In the genomic region with DNA sequence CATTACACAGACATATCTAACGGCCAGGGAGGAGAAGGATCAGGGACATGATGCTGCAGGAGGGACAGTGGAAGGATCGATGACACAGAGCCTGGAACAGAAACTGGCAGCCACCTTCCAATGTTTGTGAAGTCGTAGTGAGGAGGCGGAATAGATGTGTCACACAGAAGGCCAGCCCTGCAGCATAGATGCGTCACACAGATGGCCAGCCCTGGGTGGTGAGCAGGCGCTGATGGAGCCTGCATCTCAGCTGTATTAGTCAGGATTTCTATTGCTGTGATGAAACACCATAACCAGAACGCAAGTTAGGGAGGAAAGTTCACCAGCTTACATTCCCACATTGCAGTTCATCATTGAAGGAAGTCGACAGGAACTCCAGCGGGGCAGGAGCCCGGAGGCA, we compare ENCODE assay signal across 21 mouse cellular contexts. TPM values are rescaled to one million over a fixed set of nuclear protein-coding genes. Genes with fewer than 3 reads are reported as not detected.
DNase-seq lines count a peak whose midpoint lies in the region; TF ChIP-seq lines count a peak whose summit lies in the region.
"Had no signal": no experiment of that assay in that cellular context is flagged by ENCODE, and none has a peak within 500 bp of the region (broad histone marks: within the 10 kb centered on the region; RNA-seq: fewer than 3 reads in every experiment).

No protein-coding gene starts in this region.

- no peak overlapping the region for H3K4me3 ChIP-seq in thymus, adult 2 months (ENCODE audit: control insufficient read depth, insufficient read depth, low read length)
- H3K4me3 ChIP-seq: embryonic facial prominence, embryonic 13.5 days; left cerebral cortex, adult 2 months; limb, embryonic 12.5 days; liver, embryonic 15.5 days; midbrain, embryonic 13.5 days had no signal

- peaks cover 20% of the 10 kb centered on the region for H3K4me1 ChIP-seq in thymus, adult 2 months (replicated peaks; ENCODE audit: control insufficient read depth, insufficient read depth, low read length)
- H3K4me1 ChIP-seq: embryonic facial prominence, embryonic 13.5 days; liver, embryonic 15.5 days; midbrain, embryonic 13.5 days had no signal

- no peaks in the 10 kb centered on the region for H3K27me3 ChIP-seq in thymus, adult 2 months (ENCODE audit: control insufficient read depth, insufficient read depth, low read length)
- H3K27me3 ChIP-seq: embryonic facial prominence, embryonic 13.5 days; limb, embryonic 12.5 days; liver, embryonic 15.5 days; midbrain, embryonic 13.5 days had no signal

- intact Hi-C loops in heart, postnatal 25 days (cut with DNase I): loop anchor here (1.0 to 5.0 kb wide), 2 partner anchors 42 to 104 kb away; no protein-coding TSS in a partner anchor
- intact Hi-C loops in gastrocnemius, postnatal 14 days (cut with DNase I; ENCODE audit: low total_unique reads): no loop called here

- no peak for TF ChIP-seq POLR2A in thymus, adult 2 months (IDR thresholded peaks at IDR 0.05; ENCODE audit: control insufficient read depth, extremely low read depth, insufficient read depth, low read length, poor library complexity)

- WGBS in thymus, adult 2 months: 94% methylated on average over 10 of the region's 10 CpGs

- peak; percentile 85 for DNase-seq in heart, adult 11 months
- no peak for DNase-seq in heart, postnatal 25 days (ENCODE audit: low spot score)
- DNase-seq in 3134 (ENCODE audit: extremely low read depth, insufficient read length, low spot score): peak; percentile 69
- DNase-seq in Muller cell, postnatal 12 days (ENCODE audit: inconsistent ontology term): peak; percentile 35
- DNase-seq in fibroblast of lung, adult 2 months (ENCODE audit: low read depth): peak; percentile 89
- DNase-seq in gastrocnemius, postnatal 14 days: no peak
- DNase-seq in cerebellum, postnatal 25 days: no peak
- no peak for DNase-seq in thymus, adult 2 months
- DNase-seq: cerebellum, adult 11-12 months; heart, adult 18-20 months; lung, postnatal 4 days; right cerebral cortex, postnatal 4 days; thymus, adult 18-20 months had no signal

- no peak for TF ChIP-seq CTCF in thymus, adult 2 months (IDR thresholded peaks at IDR 0.05; ENCODE audit: borderline replicate concordance, control insufficient read depth, extremely low read depth, insufficient read depth, low read length, poor library complexity)

- H3K27ac ChIP-seq in thymus, adult 2 months (ENCODE audit: control insufficient read depth, insufficient read depth, low read length): no peak overlapping the region
- H3K27ac ChIP-seq: embryonic facial prominence, embryonic 13.5 days; hindbrain, embryonic 14.5 days; left cerebral cortex, adult 2 months; limb, embryonic 12.5 days; liver, embryonic 15.5 days; midbrain, embryonic 13.5 days had no signal

- H3K36me3 ChIP-seq in thymus, adult 2 months (ENCODE audit: control insufficient read depth, insufficient read depth, low read length): no peaks in the 10 kb centered on the region
- H3K36me3 ChIP-seq: embryonic facial prominence, embryonic 13.5 days; limb, embryonic 12.5 days; liver, embryonic 15.5 days; midbrain, embryonic 13.5 days had no signal

RNA-seq across cellular contexts. Expression of a gene that starts 24.2 kb away (rescaled TPM):
- 10 to 100 TPM; 26.5 to 27.8 TPM for total RNA-seq in heart, postnatal 25 days (2021)
- total RNA-seq in gastrocnemius, postnatal 14 days (2021): 10 to 100 TPM; 15.2 to 15.3 TPM
- 644 and 667 TPM in 2 replicates for polyA plus RNA-seq in thymus, adult 2 months (2012; rRNA removed)

RNA-seq across cellular contexts. Expression of a gene that starts 42.3 kb away (rescaled TPM):
- not detected for total RNA-seq in heart, postnatal 25 days (2021)
- total RNA-seq in gastrocnemius, postnatal 14 days (2021): not detected
- polyA plus RNA-seq in thymus, adult 2 months (2012; rRNA removed): 0.01 TPM in 1 of 2 replicates, not detected in the other
- total RNA-seq: common myeloid progenitor, adult 5-6 weeks; heart, adult 18-20 months had no signal
- polyA plus RNA-seq: embryonic facial prominence, embryonic 13.5 days; forebrain, embryonic 11.5 days; liver, embryonic 15.5 days; midbrain, embryonic 13.5 days had no signal

RNA-seq across cellular contexts. Expression of a gene that starts 43.9 kb away (rescaled TPM):
- total RNA-seq in heart, postnatal 25 days (2021): not detected
- not detected for total RNA-seq in gastrocnemius, postnatal 14 days (2021)
- 1.8 and 2.4 TPM in 2 replicates for polyA plus RNA-seq in thymus, adult 2 months (2012; rRNA removed)
- total RNA-seq: heart, adult 18-20 months had no signal
- polyA plus RNA-seq: forebrain, embryonic 11.5 days; hindbrain, embryonic 14.5 days; midbrain, embryonic 13.5 days had no signal

Comparison
In these comparisons a context has a peak if more than half of its experiments do, and no peak if none do; other contexts are left out.
1. DNase-seq: peak in heart, adult 11 months (single experiment), 3134 (single experiment), Muller cell, postnatal 12 days (single experiment) and fibroblast of lung, adult 2 months (single experiment); none in heart, postnatal 25 days (single experiment), gastrocnemius, postnatal 14 days (single experiment), cerebellum, postnatal 25 days (0 of 2) and thymus, adult 2 months (single experiment).